Mouse (Mus musculus) spleen, adult 2 months (tissue): ENCODE data around the gene Kdm5b.

Source experiments
- CTCF ChIP-seq: fragments of 200-500 bp; IDR thresholded peaks from 2 replicates; pipeline ENCODE4 v1.5.1; 2011; ENCODE audit warnings: mild to moderate bottlenecking, inconsistent platforms; ENCODE audit not compliant: insufficient read depth, insufficient read length, insufficient replicate concordance; ENCODE audit errors: extremely low read depth
- POLR2A ChIP-seq: fragments of 200-500 bp; IDR thresholded peaks from 2 replicates; pipeline ENCODE4 v1.6.1; 2011; ENCODE audit warnings: low read depth, low read length, inconsistent platforms

GRCm38 (mm10) chr1:134597339-134598054 lies 37.5 kb downstream of the Kdm5b start:
- no peak for TF ChIP-seq CTCF
- TF ChIP-seq POLR2A, result no peak
